Mouse (Mus musculus) adrenal gland, adult 10 weeks (tissue): Measurements from ENCODE around the gene Col4a4. TPM values are rescaled to one million over a fixed set of nuclear protein-coding genes. Genes with fewer than 3 reads are reported as not detected.

Source experiments
- polyA plus RNA-seq: library from polyadenylated mRNA; stranded (reverse); fragments of 350-450 nt; fragmentation: Illumina TruSeq; extraction: RNeasy Lipid Tissue Mini Kit (QIAGEN cat#74804); gene quantifications from one replicate; pipeline ENCODE4 v1.2.3, GENCODE M21; 2014; ENCODE audit warnings: low read depth, low replicate concordance

Gene Col4a4
- 6.5 TPM for polyA plus RNA-seq

DNA sequence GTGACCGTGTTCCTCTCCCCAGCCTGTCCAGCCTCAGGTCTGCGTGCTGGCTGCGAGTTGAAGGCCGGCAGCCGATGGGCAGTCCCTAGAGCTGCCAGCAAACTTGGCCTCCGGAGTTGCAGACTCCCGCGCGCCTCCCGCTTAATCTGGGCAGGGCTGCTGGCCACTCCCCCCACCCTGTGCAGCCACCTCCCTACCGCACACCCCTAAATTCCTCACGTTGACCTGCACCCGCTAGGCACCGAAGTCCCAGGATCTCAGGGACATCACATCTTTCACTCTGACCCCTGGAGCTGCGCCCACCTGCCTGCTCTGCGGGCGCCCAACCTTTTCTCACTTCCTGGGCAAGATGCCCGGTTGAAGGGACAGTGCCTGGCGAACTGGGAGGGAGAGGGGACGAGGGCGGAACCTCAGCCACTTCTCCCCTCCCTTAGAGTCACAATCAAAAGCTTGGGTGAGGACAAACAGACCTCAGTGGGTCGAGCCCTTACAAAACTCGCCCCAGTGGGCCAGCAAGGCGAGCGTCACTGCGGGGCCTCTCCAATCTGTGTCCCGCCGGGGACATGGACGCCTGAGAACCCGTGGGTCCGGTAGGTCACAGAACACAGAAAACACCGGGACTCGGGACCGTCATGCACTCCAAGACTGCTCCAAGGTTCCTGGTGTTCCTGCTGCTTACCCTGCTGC is at the start of gene Col4a4, which contains the start of gene Col4a3:
Gene Col4a4 (minus strand): TSS at position 137 of the 687 bp plus-strand sequence.
Gene Col4a3 (plus strand): TSS at position 209 of the 687 bp plus-strand sequence.

Other genes starting within 250 kb of the Col4a4 start
- 5.8 TPM for gene Col4a3, start 72 bp upstream of the Col4a4 start, polyA plus RNA-seq
- 302 TPM for gene Mff, start 138.0 kb upstream of the Col4a4 start, polyA plus RNA-seq
- gene Tm4sf20, start 181.6 kb upstream of the Col4a4 start, polyA plus RNA-seq = not detected
- gene Gm47791, start 184.4 kb upstream of the Col4a4 start, polyA plus RNA-seq = not detected